Mouse (Mus musculus): ENCODE data around the gene Crk.

Crk gene

DNA sequence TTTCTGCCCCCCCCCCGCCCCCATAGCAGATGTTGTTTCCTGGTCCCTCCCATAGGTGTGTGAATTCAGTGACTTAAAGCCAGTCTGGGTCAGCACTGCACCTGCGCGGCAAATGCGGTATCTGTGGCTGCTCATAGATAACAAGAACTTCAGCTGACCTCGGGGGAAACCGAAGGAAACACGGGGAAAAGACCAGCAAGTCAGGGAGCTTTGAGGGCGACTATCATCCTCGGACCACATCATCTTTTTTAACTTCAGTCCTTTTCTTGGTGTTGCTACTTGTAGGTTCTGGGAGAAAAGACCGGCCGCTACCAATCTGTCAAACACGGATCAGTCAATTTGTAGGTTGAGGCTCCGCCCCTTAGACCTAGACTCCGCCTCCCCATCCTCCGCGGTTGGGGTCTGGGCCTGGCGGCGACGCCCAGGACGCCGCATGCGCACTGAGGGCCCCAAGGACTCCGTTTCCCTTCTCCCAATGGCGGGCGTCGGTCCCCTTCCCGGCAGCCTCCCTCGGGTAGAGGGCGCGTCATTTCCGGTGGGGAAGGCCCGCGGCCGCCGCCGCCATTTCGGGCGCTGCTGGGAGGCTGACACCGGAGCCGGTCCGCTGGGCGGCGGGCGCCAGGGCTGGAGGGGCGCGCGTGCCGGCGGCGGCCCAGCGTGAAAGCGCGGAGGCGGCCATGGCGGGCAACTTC, at the start of gene Crk:
TSS of gene Crk (plus strand) at position 513 of the 692 bp plus-strand sequence.
- in situ Hi-C loops (cut with MboI, MseI), result no loop called here

- in situ Hi-C loops (cut with MboI, MseI), result loop anchor here (5.0 to 10.0 kb wide), 2 partner anchors 107 to 1415 kb away; no protein-coding TSS in a partner anchor
Measured at GRCm38 (mm10) chr11:75630098-75630497, 49.0 kb upstream of the Crk start.

DNA sequence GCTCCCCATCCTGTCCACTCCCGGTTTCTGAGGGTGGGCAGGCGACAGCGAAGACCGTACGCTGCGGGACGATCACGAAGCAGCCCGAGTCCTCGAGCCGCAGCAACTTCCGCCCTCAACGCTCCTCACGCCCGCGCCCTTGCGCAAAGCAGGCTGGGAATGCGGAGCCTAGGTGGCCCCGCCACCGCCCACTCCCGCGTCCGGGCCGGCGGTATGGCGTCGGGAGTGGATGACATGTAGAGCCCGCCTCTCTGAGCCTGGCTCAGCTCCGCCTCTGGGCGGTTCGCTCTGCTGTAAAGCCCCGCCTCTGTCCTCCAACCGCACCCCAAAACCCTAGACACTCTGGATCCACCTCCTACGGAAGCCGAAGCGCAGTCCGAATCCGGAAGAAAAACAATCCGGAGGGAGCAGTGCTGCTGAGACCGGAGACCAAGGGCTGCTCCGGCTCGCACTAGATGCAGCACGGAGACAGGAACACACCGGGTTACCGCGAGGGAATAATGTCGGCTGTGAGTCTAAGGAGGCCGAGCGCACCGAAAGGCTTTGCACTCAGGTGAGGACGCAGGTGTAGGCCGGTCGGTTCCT, 48.3 kb upstream of the Crk start, which contains the start of gene Inpp5k:
TSS of gene Inpp5k (plus strand) at position 344 of the 585 bp plus-strand sequence.
- in situ Hi-C loops (cut with MboI, MseI), result loop anchor here (5.0 to 10.0 kb wide), 2 partner anchors 107 to 1414 kb away; no protein-coding TSS in a partner anchor

DNA sequence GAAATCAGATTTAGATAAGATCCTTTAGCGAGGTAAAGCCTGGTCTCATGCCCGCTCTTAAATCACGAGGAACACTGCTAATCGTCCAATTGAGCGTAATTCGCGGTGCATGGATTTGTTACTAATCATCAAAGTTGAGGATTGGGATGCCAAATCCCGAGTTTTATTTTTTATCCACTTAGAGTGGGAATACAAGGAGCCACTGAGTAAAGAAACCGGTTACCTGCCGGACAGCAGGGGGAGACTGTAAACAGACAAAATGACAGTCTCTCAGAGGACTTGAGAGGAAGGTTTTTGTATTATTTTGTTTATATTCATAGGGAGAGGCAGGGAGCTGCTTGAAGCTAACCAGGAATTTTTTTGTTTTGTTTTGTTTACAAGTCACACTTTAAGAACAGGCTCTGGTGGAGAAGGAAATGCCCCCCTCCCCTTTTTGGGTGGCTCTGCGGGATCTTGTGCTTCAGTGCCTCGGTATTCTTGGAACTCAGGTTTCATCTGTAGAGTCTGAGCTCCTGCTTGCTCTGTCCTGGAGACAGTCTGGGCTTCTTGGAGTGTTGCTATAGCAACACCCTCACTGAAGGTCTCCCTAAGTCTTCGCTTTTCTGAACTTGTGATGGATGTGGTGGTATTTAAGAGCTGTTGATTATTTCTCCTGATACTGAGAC, 47.4 kb upstream of the Crk start:
- in situ Hi-C loops (cut with MboI, MseI), result loop anchor here (5.0 to 10.0 kb wide), 2 partner anchors 106 to 1413 kb away; no protein-coding TSS in a partner anchor

- in situ Hi-C loops (cut with MboI, MseI), result loop anchor here (5.0 to 10.0 kb wide), 2 partner anchors 104 to 1412 kb away; no protein-coding TSS in a partner anchor
Measured at GRCm38 (mm10) chr11:75632921-75633320, 46.1 kb upstream of the Crk start.

GRCm38 (mm10) chr11:75634801-75635200, 44.3 kb upstream of the Crk start:
- in situ Hi-C loops (cut with MboI, MseI), result loop anchor here (5.0 to 10.0 kb wide), 2 partner anchors 102 to 1410 kb away; no protein-coding TSS in a partner anchor

GRCm38 (mm10) chr11:75635315-75635714, 43.7 kb upstream of the Crk start:
- in situ Hi-C loops (cut with MboI, MseI), result loop anchor here in 1 of 2 experiments (10.0 kb wide), 1 partner anchor 1409 kb away; no protein-coding TSS in a partner anchor

- in situ Hi-C loops (cut with MboI, MseI), result no loop called here
Measured at GRCm38 (mm10) chr11:75643323-75643722, 35.7 kb upstream of the Crk start.

- in situ Hi-C loops (cut with MboI, MseI), result no loop called here
Measured at GRCm38 (mm10) chr11:75644684-75645083, 34.4 kb upstream of the Crk start.

DNA sequence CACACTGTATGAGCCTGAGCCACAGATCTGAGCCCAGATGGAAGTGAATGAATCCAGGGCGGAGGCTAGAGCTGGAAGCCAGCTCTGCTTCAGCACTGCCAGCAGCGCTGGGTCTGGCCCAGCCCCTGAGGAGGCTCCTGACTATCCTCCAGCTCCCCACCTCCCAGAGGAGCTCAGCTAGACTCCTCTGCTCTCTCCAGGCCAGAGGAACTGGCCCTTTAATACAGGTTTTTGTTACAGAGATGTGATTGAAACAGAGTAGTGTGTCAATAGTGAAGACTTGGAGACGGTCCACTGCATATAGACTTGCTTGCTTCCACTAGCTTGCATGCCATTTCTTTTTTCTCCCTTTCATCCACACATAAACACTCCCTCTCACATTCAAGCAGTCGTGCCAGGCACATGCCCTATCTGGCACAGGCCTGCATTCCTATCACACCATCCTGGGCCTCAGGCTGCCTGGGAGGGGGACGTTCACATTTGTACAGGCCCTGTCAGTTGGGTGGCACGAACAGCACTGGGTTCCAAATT, 31.3 kb upstream of the Crk start:
- in situ Hi-C loops (cut with MboI, MseI), result no loop called here

DNA sequence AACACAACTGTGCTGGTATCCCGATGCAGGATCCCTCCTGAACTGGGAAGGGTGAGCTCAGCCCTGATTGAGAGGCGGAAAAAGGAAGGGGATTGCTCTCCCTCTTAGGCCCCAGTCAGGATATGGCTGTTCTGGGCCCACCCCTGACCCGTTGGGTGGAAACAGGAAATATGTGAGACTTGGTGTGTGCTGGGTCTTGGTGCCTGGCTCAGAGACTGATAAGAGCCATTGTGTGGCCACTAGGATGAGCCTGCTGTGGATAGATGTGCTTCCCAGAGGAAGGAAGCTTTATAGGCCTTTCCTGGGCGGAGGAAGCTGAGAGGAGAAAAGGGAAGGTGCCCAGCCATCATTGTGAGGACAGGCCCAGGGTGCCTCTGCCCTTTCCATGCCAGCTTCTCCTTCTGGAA, 29.9 kb upstream of the Crk start:
- in situ Hi-C loops (cut with MboI, MseI), result no loop called here

DNA sequence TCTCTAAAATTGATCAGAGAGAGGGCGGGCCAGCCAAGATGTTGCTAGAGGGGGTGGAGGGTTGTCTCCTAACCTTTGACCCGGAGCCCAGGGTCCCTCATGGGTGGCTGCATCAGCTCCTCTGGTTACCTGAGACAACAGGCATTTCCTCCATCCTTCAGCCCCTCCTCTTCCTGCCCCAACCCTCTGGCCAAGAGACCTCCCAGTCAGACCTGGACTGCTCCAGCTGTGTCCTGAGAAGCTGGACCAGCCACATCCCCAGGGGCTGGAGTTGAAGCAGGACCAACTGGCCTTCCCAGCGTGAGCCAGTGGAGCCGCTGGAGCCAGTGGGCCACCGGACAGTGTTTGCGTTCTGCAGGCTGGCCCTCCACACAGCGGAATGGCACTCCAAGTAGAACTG, 28.7 kb upstream of the Crk start, which contains the start of gene Myo1c:
TSS of gene Myo1c (plus strand) at position 194 of the 400 bp plus-strand sequence.
- in situ Hi-C loops (cut with MboI, MseI), result no loop called here

- in situ Hi-C loops (cut with MboI, MseI), result no loop called here
Measured at GRCm38 (mm10) chr11:75650958-75651425, 28.1 kb upstream of the Crk start.

DNA sequence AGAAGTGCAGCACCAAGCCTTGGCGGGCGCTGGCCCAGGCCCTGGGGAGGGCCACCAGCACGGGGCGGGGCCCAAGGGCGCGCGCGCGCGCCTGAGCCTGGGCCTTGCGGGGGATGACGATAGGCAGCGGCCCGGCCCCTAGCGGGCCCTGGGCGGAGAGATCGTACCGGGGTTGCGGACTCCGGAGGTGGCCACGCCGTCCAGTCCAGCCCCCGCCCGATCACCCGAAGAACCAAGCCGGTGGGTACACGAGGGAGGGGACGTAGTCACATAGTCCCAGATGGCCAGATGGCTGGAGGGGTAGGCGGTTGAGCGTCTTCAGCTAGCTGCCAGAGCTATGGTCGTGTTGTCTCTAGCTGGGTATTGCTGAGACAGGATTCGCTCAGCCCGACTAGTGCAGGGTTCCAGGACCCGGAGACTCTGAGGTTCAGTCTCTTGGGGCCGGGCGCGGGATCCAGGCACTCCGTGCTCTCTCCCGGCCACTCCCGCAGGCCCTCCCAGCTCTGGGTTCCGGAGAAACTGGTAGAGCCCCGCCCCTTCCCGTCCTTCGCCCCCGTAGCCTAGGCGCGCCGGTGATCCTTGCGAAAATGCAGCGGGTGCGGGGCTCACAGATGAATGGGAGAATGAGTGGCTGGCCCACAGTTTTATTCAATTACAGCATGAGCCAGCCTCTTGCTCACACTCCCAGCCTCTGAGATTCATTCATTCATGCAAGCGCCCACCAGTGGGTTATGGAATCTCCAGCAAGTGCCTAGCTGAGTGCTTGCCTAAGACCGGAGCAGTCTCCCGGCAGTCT, 27.4 kb upstream of the Crk start:
- in situ Hi-C loops (cut with MboI, MseI), result no loop called here

DNA sequence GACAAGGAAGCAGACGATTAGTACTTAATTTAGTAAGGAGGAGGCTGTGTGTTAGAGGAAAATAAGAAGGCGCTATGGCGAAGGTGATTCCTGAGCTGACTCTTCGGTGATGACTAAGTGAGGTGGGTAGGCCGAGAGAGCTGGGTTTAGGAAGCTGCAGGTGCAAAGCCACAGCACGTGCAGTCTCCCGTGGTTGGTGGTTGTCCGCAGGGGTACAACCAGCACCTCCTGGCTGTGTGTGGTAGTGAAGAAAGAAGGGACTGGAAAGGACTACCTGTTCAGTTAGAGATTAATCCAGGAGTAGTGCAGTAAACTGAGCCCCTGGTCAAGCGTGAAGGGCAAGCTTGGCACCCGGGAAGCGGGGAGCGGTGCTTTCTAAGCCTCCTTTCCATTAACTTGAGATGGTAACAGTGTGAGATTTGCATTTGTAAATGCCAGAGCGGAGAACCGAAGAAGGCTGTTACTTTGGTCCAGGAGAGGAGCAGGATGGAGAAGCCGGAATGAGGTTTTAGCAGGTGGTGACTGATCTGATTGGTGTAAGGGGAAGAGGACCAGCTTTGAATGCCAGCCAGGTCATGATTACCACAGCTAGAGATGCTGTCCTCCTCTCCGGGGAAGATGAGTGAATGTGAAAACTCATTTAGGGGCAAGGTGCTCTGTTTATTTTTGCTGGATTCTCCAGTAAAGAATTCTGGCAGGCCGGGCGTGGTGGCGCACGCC, 26.7 kb upstream of the Crk start:
- in situ Hi-C loops (cut with MboI, MseI), result no loop called here

GRCm38 (mm10) chr11:75652942-75653684, 25.9 kb upstream of the Crk start:
- in situ Hi-C loops (cut with MboI, MseI), result no loop called here

- in situ Hi-C loops (cut with MboI, MseI), result no loop called here
Measured at GRCm38 (mm10) chr11:75653781-75654470, 25.1 kb upstream of the Crk start.

DNA sequence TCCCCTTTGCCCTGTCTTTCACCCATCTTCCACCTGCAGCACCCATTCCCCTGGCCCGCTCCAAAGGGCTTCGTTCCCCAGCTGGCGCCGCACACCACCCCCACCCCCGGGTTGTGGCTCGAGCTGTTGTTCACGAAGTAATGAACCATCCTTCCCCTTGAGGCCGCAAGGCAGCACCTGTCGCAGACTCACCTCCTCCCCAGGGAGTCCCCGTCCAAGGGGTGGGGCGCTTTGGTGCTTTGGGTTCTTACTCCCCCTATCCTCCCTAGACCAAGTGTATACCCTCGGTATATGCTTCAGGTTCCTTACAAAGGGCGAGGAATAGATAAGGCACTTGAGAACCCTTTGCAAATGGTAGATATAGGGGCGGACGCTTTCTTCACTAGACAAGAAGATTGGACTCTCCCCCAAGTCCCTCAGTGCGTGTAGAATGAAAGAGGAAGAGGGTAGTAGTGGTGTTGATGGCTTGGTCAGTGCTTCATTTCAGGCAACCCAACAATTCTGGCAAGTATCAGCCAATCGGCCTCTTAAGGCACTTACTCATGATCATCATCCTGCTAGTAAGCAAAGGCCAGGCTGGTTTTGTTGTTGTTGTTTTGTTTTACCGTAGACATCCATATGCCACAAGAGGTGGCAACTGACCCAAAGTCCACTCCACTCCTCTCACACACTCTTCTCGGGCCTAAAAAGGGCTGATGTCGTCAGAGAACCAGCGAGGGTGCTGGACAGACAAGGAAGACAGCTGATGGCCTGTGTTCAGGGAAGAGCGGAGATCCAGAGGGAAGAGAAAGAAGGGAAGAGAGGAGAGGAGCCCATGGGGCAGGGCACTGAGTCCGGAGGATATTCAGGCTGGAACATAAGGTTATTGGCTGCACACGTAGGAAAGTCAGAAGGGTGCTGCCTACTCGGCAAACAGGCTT, 24.3 kb upstream of the Crk start:
- in situ Hi-C loops (cut with MboI, MseI), result no loop called here

All from T-helper 17 cell (primary cell).